Mouse (Mus musculus) midbrain, embryonic 12.5 days (tissue): ENCODE measurements at regions not wholly inside any gene's neighbourhood (a gene's known extent, or its start where the extent isn't known, plus 50 kb on each side); places are given as distances from the start of the nearest gene placed in this dataset.

Experiments used
- ATAC-seq: fragments of 200-750 bp; cut with Nextera tagmentation; 2 replicates; pipeline ENCODE4 v1.8.0; 2017; ENCODE audit warnings: low read depth, moderate TSS enrichment, moderate library complexity; ENCODE audit not compliant: low FRiP score
- H3K27ac ChIP-seq: fragments of 300-500 bp; sonication (generic); replicated peaks from 2 replicates; pipeline ENCODE4 v1.5.1; 2016; ENCODE audit warnings: mild to moderate bottlenecking
- H3K27me3 ChIP-seq: fragments of 300-500 bp; sonication (generic); 2 replicates; pipeline ENCODE4 v1.6.1; 2016; ENCODE audit warnings: mild to moderate bottlenecking
- H3K36me3 ChIP-seq: fragments of 300-500 bp; sonication (generic); 2 replicates; pipeline ENCODE4 v1.6.1; 2016
- H3K4me1 ChIP-seq: fragments of 300-500 bp; sonication (generic); 2 replicates; pipeline ENCODE4 v1.6.1; 2016
- H3K4me2 ChIP-seq: fragments of 300-500 bp; sonication (generic); replicated peaks from 2 replicates; pipeline ENCODE4 v1.6.1; 2016; ENCODE audit warnings: mild to moderate bottlenecking, moderate library complexity
- H3K4me3 ChIP-seq: fragments of 300-500 bp; sonication (generic); 2 replicates; pipeline ENCODE4 v1.5.1; 2016; ENCODE audit warnings: mild to moderate bottlenecking
- H3K9ac ChIP-seq: fragments of 300-500 bp; sonication (generic); replicated peaks from 2 replicates; pipeline ENCODE4 v1.6.1; 2016; ENCODE audit warnings: mild to moderate bottlenecking, moderate library complexity
- H3K9me3 ChIP-seq: fragments of 300-500 bp; sonication (generic); 2 replicates; pipeline ENCODE4 v1.6.1; 2016; ENCODE audit warnings: mild to moderate bottlenecking
- WGBS: fragments of 180-500 bp; shearing (Covaris S2); methylation state at CpG from one replicate; pipeline ENCODE4 v1.1.7; 2016; 5-methylcytosine and 5-hydroxymethylcytosine counted together

GRCm38 (mm10) chr5:43360298-43360697 lies 127.3 kb downstream of the Cpeb2 start:
- H3K9ac ChIP-seq = no peak overlapping the region
- H3K27me3 ChIP-seq = no peaks in the 10 kb centered on the region
- WGBS = 53% methylated on average over 3 of the region's 3 CpGs
- no peaks in the 10 kb centered on the region for H3K9me3 ChIP-seq
- H3K4me3 ChIP-seq = no peak overlapping the region
- no peaks in the 10 kb centered on the region for H3K36me3 ChIP-seq
- H3K4me1 ChIP-seq = peaks cover 9% of the 10 kb centered on the region; the same call in 1 of the 2 replicates
- no peak for ATAC-seq
- H3K27ac ChIP-seq = no peak overlapping the region
- H3K4me2 ChIP-seq = no peak overlapping the region

- no peak overlapping the region for H3K9ac ChIP-seq
- WGBS = 87% methylated on average over 1 of the region's 1 CpGs
- peaks cover 2% of the 10 kb centered on the region; the same call in 1 of the 2 replicates for H3K4me1 ChIP-seq
- no peaks in the 10 kb centered on the region for H3K9me3 ChIP-seq
- no peak overlapping the region for H3K4me2 ChIP-seq
- no peaks in the 10 kb centered on the region for H3K27me3 ChIP-seq
- H3K36me3 ChIP-seq = no peaks in the 10 kb centered on the region
- no peak for ATAC-seq
- no peak overlapping the region for H3K4me3 ChIP-seq
- H3K27ac ChIP-seq = no peak overlapping the region
Measured at GRCm38 (mm10) chr5:43361026-43361425, 128.1 kb downstream of the Cpeb2 start.

DNA sequence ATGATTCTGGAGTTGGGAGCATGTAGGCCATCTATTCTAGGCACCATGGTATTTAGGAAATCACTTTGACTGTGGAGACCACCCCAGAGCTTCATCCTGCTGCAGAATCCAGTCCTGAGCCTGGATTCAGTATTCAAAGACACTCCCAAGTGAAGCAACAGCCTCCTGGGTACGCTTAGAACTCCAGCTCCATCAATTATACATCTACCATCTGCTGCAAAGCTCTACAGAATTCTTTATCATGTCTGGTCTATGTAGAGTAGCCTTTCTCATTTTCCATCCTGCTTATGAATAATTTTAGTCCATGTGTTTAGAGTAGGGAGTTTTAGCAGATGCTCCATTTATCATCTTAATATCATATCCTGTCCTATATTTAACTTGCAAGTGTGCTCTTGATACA lies 139.4 kb downstream of the Cpeb2 start:
- Histone ChIP-seq H3K4me3 (no peak overlapping the region), H3K4me2 (no peak overlapping the region), H3K9ac (no peak overlapping the region), H3K36me3 (no peaks in the 10 kb centered on the region), H3K27me3 (no peaks in the 10 kb centered on the region), H3K27ac (no peak overlapping the region), H3K4me1 (no peaks in the 10 kb centered on the region), H3K9me3 (no peaks in the 10 kb centered on the region)
- ATAC-seq = no peak
- 78% methylated on average over 1 of the region's 1 CpGs for WGBS

DNA sequence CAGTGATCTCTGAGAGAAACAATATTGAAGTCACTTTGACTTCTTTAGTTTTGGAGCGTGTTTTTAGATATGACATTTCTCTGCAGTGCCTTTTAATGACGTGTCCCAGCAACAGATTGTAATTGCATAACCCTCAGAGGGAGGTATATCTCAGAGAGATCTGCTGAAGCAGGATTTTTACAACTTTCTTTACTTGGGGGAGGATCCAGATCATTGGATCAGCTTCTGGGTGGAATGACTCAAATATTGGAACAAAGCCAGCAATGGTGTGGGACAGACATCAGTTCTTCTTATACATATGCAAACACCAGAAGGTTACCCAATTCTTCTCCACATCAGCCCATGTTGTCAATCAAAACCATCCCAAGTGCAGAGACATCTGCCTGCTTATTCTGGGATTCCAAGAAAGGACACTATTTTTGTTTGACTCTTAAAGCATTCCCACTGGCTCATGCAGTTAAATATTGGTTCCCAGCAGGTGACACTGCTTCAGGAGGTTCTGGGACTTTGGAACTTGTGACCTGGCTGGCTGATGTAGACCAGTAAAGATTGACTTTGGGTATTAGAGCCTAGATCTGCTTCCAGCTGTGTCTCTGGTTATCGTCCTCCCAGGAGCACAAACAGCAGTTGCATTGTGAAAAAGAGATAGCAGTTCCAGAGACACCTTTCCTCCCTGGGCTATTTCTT lies 130.5 kb upstream of the C1qtnf7 start:
- Histone ChIP-seq H3K4me3 (no peak overlapping the region), H3K36me3 (no peaks in the 10 kb centered on the region), H3K27me3 (no peaks in the 10 kb centered on the region), H3K27ac (no peak overlapping the region), H3K4me1 (no peaks in the 10 kb centered on the region), H3K9ac (no peak overlapping the region), H3K4me2 (no peak overlapping the region), H3K9me3 (no peaks in the 10 kb centered on the region)
- no peak for ATAC-seq
- 90% methylated on average over 3 of the region's 3 CpGs for WGBS

- Histone ChIP-seq H3K9me3 (no peaks in the 10 kb centered on the region), H3K9ac (no peak overlapping the region), H3K36me3 (no peaks in the 10 kb centered on the region), H3K4me3 (no peak overlapping the region), H3K4me1 (no peaks in the 10 kb centered on the region), H3K4me2 (no peak overlapping the region), H3K27ac (no peak overlapping the region), H3K27me3 (no peaks in the 10 kb centered on the region)
- ATAC-seq = no peak
- 23% methylated on average over 2 of the region's 2 CpGs for WGBS
Measured at GRCm38 (mm10) chr5:43390997-43391396, 124.3 kb upstream of the C1qtnf7 start.

DNA sequence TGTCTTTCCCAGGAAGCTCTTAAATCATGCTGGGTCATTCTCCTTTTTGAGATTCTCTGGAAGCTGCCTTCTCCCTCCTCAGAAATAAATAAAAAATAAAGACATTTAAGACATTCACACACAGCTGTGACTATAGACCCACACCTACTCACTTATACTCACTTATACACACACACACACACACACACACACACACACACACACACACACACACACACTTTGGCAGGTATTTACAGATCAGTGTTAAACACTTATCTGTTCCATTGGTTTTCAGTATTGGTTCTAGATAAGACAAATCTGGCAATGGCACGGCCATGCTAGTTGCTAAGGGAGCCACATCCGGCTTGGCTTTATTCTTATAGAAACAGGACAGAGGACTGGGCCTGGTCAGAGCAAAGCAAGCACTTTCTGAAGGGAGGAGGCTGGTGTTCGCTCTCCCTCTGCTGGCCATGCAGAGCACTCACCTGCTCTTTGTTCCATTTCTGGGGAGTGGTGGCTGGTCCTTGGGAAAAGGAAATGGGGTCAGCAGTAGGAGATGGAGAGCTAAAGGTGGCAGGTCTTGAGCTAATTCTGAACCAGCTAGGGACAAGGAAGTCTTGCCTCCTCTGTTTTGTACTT lies 123.8 kb upstream of the C1qtnf7 start:
- H3K4me2 ChIP-seq = no peak overlapping the region
- no peaks in the 10 kb centered on the region for H3K4me1 ChIP-seq
- ATAC-seq = peak; percentile 75
- no peaks in the 10 kb centered on the region for H3K27me3 ChIP-seq
- H3K27ac ChIP-seq = no peak overlapping the region
- no peaks in the 10 kb centered on the region for H3K36me3 ChIP-seq
- 33% methylated on average over 3 of the region's 3 CpGs for WGBS
- H3K4me3 ChIP-seq = no peak overlapping the region
- no peaks in the 10 kb centered on the region for H3K9me3 ChIP-seq
- H3K9ac ChIP-seq = no peak overlapping the region

- no peaks in the 10 kb centered on the region for H3K9me3 ChIP-seq
- no peaks in the 10 kb centered on the region for H3K36me3 ChIP-seq
- H3K4me2 ChIP-seq = no peak overlapping the region
- no peak overlapping the region for H3K4me3 ChIP-seq
- H3K27me3 ChIP-seq = no peaks in the 10 kb centered on the region
- ATAC-seq = no peak
- no peaks in the 10 kb centered on the region for H3K4me1 ChIP-seq
- WGBS = 79% methylated on average over 8 of the region's 8 CpGs
- no peak overlapping the region for H3K27ac ChIP-seq
- no peak overlapping the region for H3K9ac ChIP-seq
Measured at GRCm38 (mm10) chr5:43392908-43393545, 122.3 kb upstream of the C1qtnf7 start.

- Histone ChIP-seq H3K27me3 (no peaks in the 10 kb centered on the region), H3K27ac (no peak overlapping the region), H3K4me3 (no peak overlapping the region), H3K4me1 (no peaks in the 10 kb centered on the region), H3K9ac (no peak overlapping the region), H3K36me3 (no peaks in the 10 kb centered on the region), H3K9me3 (no peaks in the 10 kb centered on the region), H3K4me2 (no peak overlapping the region)
- no peak for ATAC-seq
- 93% methylated on average over 2 of the region's 2 CpGs for WGBS
Measured at GRCm38 (mm10) chr5:43417259-43417658, 98.1 kb upstream of the C1qtnf7 start.

GRCm38 (mm10) chr5:43422815-43423687 lies 92.3 kb upstream of the C1qtnf7 start:
- Histone ChIP-seq H3K4me2 (no peak overlapping the region), H3K27me3 (no peaks in the 10 kb centered on the region), H3K36me3 (no peaks in the 10 kb centered on the region), H3K9ac (no peak overlapping the region), H3K9me3 (no peaks in the 10 kb centered on the region), H3K27ac (no peak overlapping the region), H3K4me1 (no peaks in the 10 kb centered on the region), H3K4me3 (no peak overlapping the region)
- 78% methylated on average over 9 of the region's 9 CpGs for WGBS
- peak; percentile 66 for ATAC-seq

DNA sequence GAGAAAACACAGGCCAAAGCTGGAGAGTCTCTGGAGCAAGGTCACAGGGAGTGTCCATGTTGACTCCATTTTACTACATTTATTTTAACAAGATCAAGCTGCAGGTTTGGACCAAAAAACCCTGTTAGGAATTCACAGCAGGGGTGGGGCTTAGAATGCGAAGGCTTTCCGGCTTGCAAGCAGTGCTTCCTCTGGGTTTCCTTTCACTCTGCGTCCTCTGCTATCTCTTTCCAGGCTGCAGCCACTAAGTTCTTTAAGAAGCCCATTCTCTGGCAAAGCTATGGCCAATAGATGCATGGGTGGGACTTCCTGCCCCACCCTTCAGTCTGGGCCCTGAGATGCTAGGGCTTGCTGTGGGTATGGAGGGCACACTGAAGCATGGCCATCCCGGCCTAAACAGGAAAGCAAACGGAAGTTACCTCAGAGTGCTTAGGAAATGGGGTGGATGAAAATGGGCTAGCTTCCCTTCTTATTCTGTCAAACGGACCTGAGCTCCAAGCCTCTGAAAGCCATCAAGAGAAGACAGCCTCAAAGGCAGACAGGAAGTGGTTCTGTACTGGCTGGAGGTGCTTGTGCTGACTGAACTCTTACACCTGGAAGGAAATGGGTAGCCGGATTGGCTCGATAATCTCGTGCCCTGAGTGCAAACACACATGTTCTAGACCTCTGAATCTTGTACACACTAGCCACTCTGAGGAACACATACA lies 90.6 kb upstream of the C1qtnf7 start:
- Histone ChIP-seq H3K36me3 (no peaks in the 10 kb centered on the region), H3K27me3 (no peaks in the 10 kb centered on the region), H3K4me1 (no peaks in the 10 kb centered on the region), H3K9ac (no peak overlapping the region), H3K9me3 (no peaks in the 10 kb centered on the region), H3K27ac (no peak overlapping the region), H3K4me2 (no peak overlapping the region), H3K4me3 (no peak overlapping the region)
- ATAC-seq = no peak
- whole genome bisulfite sequencing = 79% methylated on average over 9 of the region's 9 CpGs

DNA sequence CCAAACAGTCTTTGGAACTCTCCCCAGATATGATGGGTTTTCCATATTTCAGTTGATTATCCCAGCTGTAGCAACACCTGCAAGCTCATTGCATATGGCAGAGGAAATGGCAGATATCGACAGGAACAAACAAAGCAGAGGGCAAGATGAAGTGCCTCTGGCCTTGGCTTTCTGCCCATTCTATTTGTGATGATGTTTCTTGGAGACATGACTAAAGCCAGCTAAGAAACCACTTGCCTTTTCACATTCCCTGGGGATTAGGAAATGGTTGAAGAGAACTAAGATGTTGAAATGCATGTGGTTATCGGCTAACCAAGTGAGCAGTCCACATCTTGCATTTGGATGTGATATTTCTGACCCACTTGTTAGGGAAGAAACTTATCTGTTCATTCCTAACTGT lies 82.0 kb upstream of the C1qtnf7 start:
- Histone ChIP-seq H3K27me3 (no peaks in the 10 kb centered on the region), H3K4me2 (no peak overlapping the region), H3K36me3 (no peaks in the 10 kb centered on the region), H3K4me1 (no peaks in the 10 kb centered on the region), H3K9me3 (no peaks in the 10 kb centered on the region), H3K4me3 (no peak overlapping the region), H3K27ac (no peak overlapping the region), H3K9ac (no peak overlapping the region)
- 91% methylated on average over 2 of the region's 2 CpGs for WGBS
- no peak for ATAC-seq
